ENCODE assay signal across 23 mouse cellular contexts in genomic region chr1:58137891-58138290, GRCm38 (mm10). TPM values are rescaled to one million over a fixed set of nuclear protein-coding genes. Genes with fewer than 3 reads are reported as not detected.
DNase-seq lines count a peak whose midpoint lies in the region; ATAC-seq and TF ChIP-seq lines count a peak whose summit lies in the region.
"Had no signal": no experiment of that assay in that cellular context is flagged by ENCODE, and none has a peak within 500 bp of the region (broad histone marks: within the 10 kb centered on the region; RNA-seq: fewer than 3 reads in every experiment).

No protein-coding gene starts in this region.

- TF ChIP-seq CTCF in liver, adult 2 months (IDR thresholded peaks at IDR 0.05; ENCODE audit: low read depth, low read length) = no peak
- no peak for TF ChIP-seq CTCF in stomach, postnatal 0 days (IDR thresholded peaks at IDR 0.05; ENCODE audit: low read depth)

- H3K79me2 ChIP-seq in liver, adult 2 months (ENCODE audit: control insufficient read depth, insufficient read depth, low read length) = no peaks in the 10 kb centered on the region

- H3K9me3 ChIP-seq in stomach, postnatal 0 days (ENCODE audit: control insufficient read depth, low read length) = no peaks in the 10 kb centered on the region
- H3K9me3 ChIP-seq: embryonic facial prominence, embryonic 12.5 days; embryonic facial prominence, embryonic 15.5 days; hindbrain, embryonic 12.5 days; hindbrain, embryonic 15.5 days had no signal

- TF ChIP-seq EP300 in stomach, postnatal 0 days (optimal IDR thresholded peaks at IDR 0.05) = no peak

- H3K36me3 ChIP-seq in liver, adult 2 months (ENCODE audit: control insufficient read depth, insufficient read depth, low read length) = peaks cover 68% of the 10 kb centered on the region
- no peaks in the 10 kb centered on the region for H3K36me3 ChIP-seq in stomach, postnatal 0 days (ENCODE audit: control insufficient read depth, insufficient read depth, low read length)
- H3K36me3 ChIP-seq: embryonic facial prominence, embryonic 12.5 days; embryonic facial prominence, embryonic 15.5 days; heart, embryonic 13.5 days; hindbrain, embryonic 12.5 days; hindbrain, embryonic 15.5 days had no signal

- ATAC-seq in granulocyte monocyte progenitor cell, adult 5-6 weeks (replicated peaks; ENCODE audit: poor library complexity, severe bottlenecking) = peak; percentile 80
- ATAC-seq in stomach, postnatal 0 days (ENCODE audit: low FRiP score, low TSS enrichment) = no peak
- ATAC-seq: activated CD4-positive, CD25-positive, alpha-beta regulatory T cell, adult 4 months; forebrain, embryonic 14.5 days; forebrain, postnatal 0 days had no signal

- no peak overlapping the region for H3K9ac ChIP-seq in liver, adult 2 months (ENCODE audit: low read depth, low read length)
- no peak overlapping the region for H3K9ac ChIP-seq in stomach, postnatal 0 days (ENCODE audit: low read length)
- H3K9ac ChIP-seq: embryonic facial prominence, embryonic 12.5 days; embryonic facial prominence, embryonic 15.5 days; forebrain, postnatal 0 days; heart, embryonic 13.5 days; hindbrain, embryonic 12.5 days; hindbrain, embryonic 15.5 days had no signal

- peak; percentile 62 for DNase-seq in liver, adult 2 months (ENCODE audit: extremely low read depth, low read depth, low spot score)
- no peak for DNase-seq in liver
- DNase-seq in adipocyte (ENCODE audit: low spot score) = peak; percentile 73
- no peak for DNase-seq in right cerebral cortex, postnatal 14 days
- DNase-seq in stomach, postnatal 0 days (ENCODE audit: low spot score) = no peak
- DNase-seq: adrenal gland, postnatal 10 days; adrenal gland, postnatal 36 days; cerebellum, adult 18-20 months; cerebellum, adult 9-10 months; cerebellum, postnatal 14 days; forebrain, postnatal 0 days; gastrocnemius, adult 2 months; gastrocnemius, postnatal 14 days; heart, postnatal 14 days had no signal

- H3K4me1 ChIP-seq in liver, adult 2 months (ENCODE audit: control insufficient read depth, insufficient read depth, low read length) = peaks cover 6% of the 10 kb centered on the region
- no peaks in the 10 kb centered on the region for H3K4me1 ChIP-seq in stomach, postnatal 0 days (replicated peaks; ENCODE audit: control insufficient read depth, insufficient read depth)
- H3K4me1 ChIP-seq: embryonic facial prominence, embryonic 12.5 days; embryonic facial prominence, embryonic 15.5 days; heart, embryonic 13.5 days; hindbrain, embryonic 12.5 days; hindbrain, embryonic 15.5 days had no signal

- no peak overlapping the region for H3K4me3 ChIP-seq in liver, adult 2 months (ENCODE audit: insufficient read depth, low read depth, low read length)
- H3K4me3 ChIP-seq in stomach, postnatal 0 days (ENCODE audit: low read depth, low read length) = no peak overlapping the region
- H3K4me3 ChIP-seq: embryonic facial prominence, embryonic 12.5 days; embryonic facial prominence, embryonic 15.5 days; gastrocnemius, adult 2 months; heart, embryonic 13.5 days; hindbrain, embryonic 12.5 days; hindbrain, embryonic 15.5 days had no signal

- no peaks in the 10 kb centered on the region for H3K27me3 ChIP-seq in liver, adult 2 months (ENCODE audit: control insufficient read depth, insufficient read depth, low read length)
- no peaks in the 10 kb centered on the region for H3K27me3 ChIP-seq in stomach, postnatal 0 days (ENCODE audit: control insufficient read depth, insufficient read depth, low read length)
- H3K27me3 ChIP-seq: embryonic facial prominence, embryonic 12.5 days; embryonic facial prominence, embryonic 15.5 days; heart, embryonic 13.5 days; hindbrain, embryonic 12.5 days; hindbrain, embryonic 15.5 days had no signal

- H3K27ac ChIP-seq in liver, adult 2 months (replicated peaks; ENCODE audit: insufficient read depth, low read depth, low read length) = no peak overlapping the region
- no peak overlapping the region for H3K27ac ChIP-seq in stomach, postnatal 0 days (replicated peaks)
- H3K27ac ChIP-seq: embryonic facial prominence, embryonic 12.5 days; embryonic facial prominence, embryonic 15.5 days; gastrocnemius, adult 2 months; heart, embryonic 13.5 days; hindbrain, embryonic 12.5 days; hindbrain, embryonic 15.5 days had no signal

- H3K4me2 ChIP-seq in stomach, postnatal 0 days (replicated peaks; ENCODE audit: low read depth) = no peak overlapping the region
- H3K4me2 ChIP-seq: embryonic facial prominence, embryonic 12.5 days; embryonic facial prominence, embryonic 15.5 days; heart, embryonic 13.5 days; hindbrain, embryonic 12.5 days; hindbrain, embryonic 15.5 days had no signal

- TF ChIP-seq POLR2A in liver, adult 2 months (IDR thresholded peaks at IDR 0.05; ENCODE audit: extremely low read depth, insufficient read depth, low read length) = no peak

RNA-seq across cellular contexts. Expression of gene Aox3, which starts 25.0 kb away (rescaled TPM):
- total RNA-seq in liver, adult 2 months (2014; rRNA removed) = 244 and 296 TPM in 2 replicates
- polyA plus RNA-seq in liver, adult 2 months (2012; rRNA removed) = 56.6 and 59.0 TPM in 2 replicates
- not detected in 2 replicates for total RNA-seq in granulocyte monocyte progenitor cell, adult 5-6 weeks (2014; fragmentation: Nextera tagmentation)
- 0.10 and 0.17 TPM in 2 replicates for total RNA-seq in granulocyte monocyte progenitor cell, adult 5-6 weeks (2017)
- 0.62 and 0.70 TPM in 2 replicates for polyA plus RNA-seq in stomach, postnatal 0 days (2015; fragmentation: Nextera tagmentation; extraction: Ambion mirVana)
- total RNA-seq: hematopoietic stem cell, adult 5-6 weeks had no signal
- polyA plus RNA-seq: activated CD4-positive, CD25-positive, alpha-beta regulatory T cell, adult 4 months; hindbrain, embryonic 12.5 days had no signal

Comparison
In these comparisons a context has a peak if more than half of its experiments do, and no peak if none do; other contexts are left out.
1. DNase-seq: peak in liver, adult 2 months (single experiment) and adipocyte (single experiment); none in liver (single experiment), right cerebral cortex, postnatal 14 days (single experiment) and stomach, postnatal 0 days (single experiment).
2. RNA of gene Aox3, which starts 25.0 kb away (total RNA-seq): 244 to 296 TPM in liver, adult 2 months; 0.10 to 0.17 TPM in granulocyte monocyte progenitor cell, adult 5-6 weeks; every median in the first group is over 100 times any median in the second.